Mouse (Mus musculus) limb, embryonic 14.5 days (tissue): Measurements from ENCODE around the gene Ank3. TPM values are rescaled to one million over a fixed set of nuclear protein-coding genes. Genes with fewer than 3 reads are reported as not detected.

ENCODE experiments used
- ATAC-seq: fragments of 200-750 bp; cut with Nextera tagmentation; 2 replicates; pipeline ENCODE4 v1.8.0; 2017; ENCODE audit warnings: low read depth, moderate number of reproducible peaks, moderate TSS enrichment; ENCODE audit not compliant: low FRiP score
- DNase-seq: peaks from one replicate; pipeline ENCODE4 v3.0.0-alpha.2; 2015; ENCODE audit warnings: low spot score
- H3K27ac ChIP-seq: fragments of 300-500 bp; sonication (generic); replicated peaks from 2 replicates; pipeline ENCODE4 v1.5.1; 2014; ENCODE audit warnings: low read depth, mild to moderate bottlenecking, low read length, moderate library complexity, mixed read lengths
- H3K27me3 ChIP-seq: fragments of 300-500 bp; sonication (generic); 2 replicates; pipeline ENCODE4 v1.6.1; 2014; ENCODE audit warnings: low read length, mixed read lengths; ENCODE audit not compliant: control insufficient read depth, insufficient read depth
- H3K36me3 ChIP-seq: fragments of 300-500 bp; sonication (generic); 2 replicates; pipeline ENCODE4 v1.6.1; 2014; ENCODE audit warnings: mild to moderate bottlenecking, low read length, moderate library complexity, mixed read lengths; ENCODE audit not compliant: control insufficient read depth, insufficient read depth
- H3K4me1 ChIP-seq: fragments of 300-500 bp; sonication (generic); 2 replicates; pipeline ENCODE4 v1.6.1; 2014; ENCODE audit warnings: antibody characterized with exemption, low read length, mixed read lengths; ENCODE audit not compliant: control insufficient read depth, insufficient read depth
- H3K4me2 ChIP-seq: fragments of 300-500 bp; sonication (generic); replicated peaks from 2 replicates; pipeline ENCODE4 v1.6.1; 2014; ENCODE audit warnings: low read depth, mild to moderate bottlenecking, low read length, moderate library complexity; ENCODE audit not compliant: severe bottlenecking
- H3K4me3 ChIP-seq: fragments of 300-500 bp; sonication (generic); replicated peaks from 2 replicates; pipeline ENCODE4 v1.5.1; 2014; ENCODE audit warnings: low read length
- H3K9ac ChIP-seq: fragments of 300-500 bp; sonication (generic); 2 replicates; pipeline ENCODE4 v1.6.1; 2014; ENCODE audit warnings: mild to moderate bottlenecking, low read depth, low read length, moderate library complexity; ENCODE audit not compliant: severe bottlenecking
- H3K9me3 ChIP-seq: fragments of 300-500 bp; sonication (generic); 2 replicates; pipeline ENCODE4 v1.6.1; 2016; ENCODE audit warnings: low read length; ENCODE audit not compliant: control insufficient read depth
- POLR2A ChIP-seq: fragments of 200-500 bp; IDR thresholded peaks from 2 replicates; pipeline ENCODE4 v1.8.0; 2012; ENCODE audit warnings: inconsistent platforms, mild to moderate bottlenecking, moderate library complexity, borderline replicate concordance; ENCODE audit not compliant: insufficient read depth, insufficient read length; ENCODE audit errors: extremely low read depth
- WGBS: fragments of 180-500 bp; shearing (Covaris S2); extraction: QIAGEN DNeasy Blood & Tissue Kit; methylation state at CpG from one replicate; pipeline ENCODE4 v1.1.7; 2014; 5-methylcytosine and 5-hydroxymethylcytosine counted together
- polyA plus RNA-seq, 2 experiments: library from polyadenylated mRNA; depleted of rRNA in 1 of 2; stranded (reverse) in 1 of 2; unstranded in 1 of 2; fragments of >200 nt; fragmentation: Nextera tagmentation in 1 of 2; extraction: Ambion mirVana in 1 of 2; gene quantifications; 2 replicates each; pipeline versions ENCODE4 v1.2.1 to v1.2.3; 2012 to 2014

The Ank3 gene
- polyA plus RNA-seq, 2 experiments = 14.8 to 25.2 TPM

GRCm38 (mm10) chr10:69945870-69946269, 547.3 kb downstream of the Ank3 start:
- H3K9me3 ChIP-seq = no peaks in the 10 kb centered on the region
- no peak overlapping the region for H3K4me2 ChIP-seq
- no peaks in the 10 kb centered on the region for H3K4me1 ChIP-seq
- 81% methylated on average over 8 of the region's 8 CpGs for WGBS
- no peaks in the 10 kb centered on the region; the same call in 1 of the 2 replicates for H3K36me3 ChIP-seq
- no peaks in the 10 kb centered on the region for H3K27me3 ChIP-seq
- ATAC-seq = no peak
- TF ChIP-seq POLR2A = no peak
- H3K9ac ChIP-seq = no peak overlapping the region
- no peak for DNase-seq
- H3K27ac ChIP-seq = no peak overlapping the region
- H3K4me3 ChIP-seq = no peak overlapping the region

DNA sequence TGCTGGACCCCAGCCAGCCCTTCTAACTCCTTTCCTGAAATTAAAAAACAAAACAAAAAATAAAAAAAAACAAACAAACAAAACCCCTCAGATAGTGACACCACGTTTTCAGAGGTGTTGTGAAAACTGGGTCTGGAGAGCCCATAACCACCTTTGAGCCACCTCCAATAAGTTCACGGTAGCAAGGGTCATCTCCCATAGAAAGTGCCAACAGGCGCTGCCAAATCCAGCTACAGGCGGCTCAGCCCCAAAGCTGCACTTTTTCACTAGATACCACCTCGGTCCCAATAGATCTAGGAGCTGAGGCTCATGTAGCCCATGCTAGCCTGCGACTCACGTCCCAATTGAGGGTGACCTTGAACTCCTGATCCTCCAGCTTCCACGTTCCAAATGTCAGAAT, 547.7 kb downstream of the Ank3 start:
- Histone ChIP-seq H3K4me3 (no peak overlapping the region), H3K4me1 (no peaks in the 10 kb centered on the region), H3K27me3 (no peaks in the 10 kb centered on the region), H3K4me2 (no peak overlapping the region), H3K9ac (no peak overlapping the region), H3K9me3 (no peaks in the 10 kb centered on the region), H3K27ac (no peak overlapping the region), H3K36me3 (no peaks in the 10 kb centered on the region; the same call in 1 of the 2 replicates)
- ATAC-seq = no peak
- TF ChIP-seq POLR2A = no peak
- no peak for DNase-seq
- WGBS = 81% methylated on average over 8 of the region's 8 CpGs

DNA sequence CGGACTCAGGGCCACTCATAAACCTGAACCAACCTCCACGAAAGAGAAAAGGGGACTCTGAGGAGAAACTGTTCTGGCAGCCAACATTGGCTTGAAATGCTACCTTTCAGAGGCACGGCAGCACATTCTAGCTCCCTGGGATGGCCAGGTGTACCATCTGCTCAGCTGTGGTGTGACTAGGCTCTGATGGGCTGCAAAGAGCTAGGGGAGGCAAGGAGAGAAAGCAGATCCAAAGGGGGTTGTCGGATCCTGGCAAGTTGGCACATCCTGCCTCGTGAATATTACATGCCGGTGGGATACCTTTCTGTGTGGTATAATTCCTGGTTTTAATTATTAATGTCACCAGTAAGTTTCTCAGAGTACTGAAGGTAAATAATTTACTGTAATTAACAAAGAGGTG, 548.5 kb downstream of the Ank3 start:
- Histone ChIP-seq H3K9me3 (no peaks in the 10 kb centered on the region), H3K4me1 (no peaks in the 10 kb centered on the region), H3K4me3 (no peak overlapping the region), H3K4me2 (no peak overlapping the region), H3K9ac (no peak overlapping the region), H3K36me3 (no peaks in the 10 kb centered on the region; the same call in 1 of the 2 replicates), H3K27me3 (no peaks in the 10 kb centered on the region), H3K27ac (no peak overlapping the region)
- no peak for TF ChIP-seq POLR2A
- WGBS = 59% methylated on average over 6 of the region's 6 CpGs
- ATAC-seq = no peak
- DNase-seq = no peak

GRCm38 (mm10) chr10:69950236-69950918, 551.8 kb downstream of the Ank3 start:
- Histone ChIP-seq H3K36me3 (no peaks in the 10 kb centered on the region; the same call in 1 of the 2 replicates), H3K27me3 (no peaks in the 10 kb centered on the region), H3K9me3 (no peaks in the 10 kb centered on the region), H3K27ac (no peak overlapping the region), H3K9ac (no peak overlapping the region), H3K4me3 (no peak overlapping the region), H3K4me2 (no peak overlapping the region), H3K4me1 (no peaks in the 10 kb centered on the region)
- 85% methylated on average over 11 of the region's 11 CpGs for WGBS
- DNase-seq = no peak
- ATAC-seq = no peak
- TF ChIP-seq POLR2A = no peak

DNA sequence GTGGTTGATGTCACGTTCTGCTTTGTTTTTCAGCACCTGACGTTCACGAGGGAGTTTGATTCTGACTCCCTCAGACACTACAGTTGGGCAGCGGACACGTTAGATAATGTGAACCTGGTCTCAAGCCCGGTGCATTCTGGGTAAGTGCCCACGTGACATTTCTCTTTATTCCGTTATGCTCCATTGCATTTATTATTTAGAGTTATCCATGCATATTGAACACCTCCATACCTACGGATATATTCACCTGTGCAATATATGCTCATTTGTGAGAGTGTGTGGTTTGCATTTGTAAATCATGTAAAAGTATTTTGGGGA, 552.3 kb downstream of the Ank3 start:
- WGBS = 89% methylated on average over 9 of the region's 9 CpGs
- TF ChIP-seq POLR2A = no peak
- no peak for ATAC-seq

More for the DNA sequence above, 552.3 kb downstream of the Ank3 start:
- H3K4me1 ChIP-seq = no peaks in the 10 kb centered on the region
- no peak overlapping the region for H3K4me3 ChIP-seq
- H3K27me3 ChIP-seq = no peaks in the 10 kb centered on the region
- no peaks in the 10 kb centered on the region for H3K9me3 ChIP-seq
- no peak overlapping the region for H3K4me2 ChIP-seq
- no peak overlapping the region for H3K27ac ChIP-seq
- DNase-seq = no peak
- H3K36me3 ChIP-seq = no peaks in the 10 kb centered on the region; the same call in 1 of the 2 replicates
- H3K9ac ChIP-seq = no peak overlapping the region
